Mouse (Mus musculus): Measurements from ENCODE around the gene Ppp1r12a. TPM values are rescaled to one million over a fixed set of nuclear protein-coding genes. Genes with fewer than 3 reads are reported as not detected.

The Ppp1r12a gene
- total and polyA plus RNA-seq, 2 experiments from 2014 or later = 52.0 to 52.3 TPM

DNA sequence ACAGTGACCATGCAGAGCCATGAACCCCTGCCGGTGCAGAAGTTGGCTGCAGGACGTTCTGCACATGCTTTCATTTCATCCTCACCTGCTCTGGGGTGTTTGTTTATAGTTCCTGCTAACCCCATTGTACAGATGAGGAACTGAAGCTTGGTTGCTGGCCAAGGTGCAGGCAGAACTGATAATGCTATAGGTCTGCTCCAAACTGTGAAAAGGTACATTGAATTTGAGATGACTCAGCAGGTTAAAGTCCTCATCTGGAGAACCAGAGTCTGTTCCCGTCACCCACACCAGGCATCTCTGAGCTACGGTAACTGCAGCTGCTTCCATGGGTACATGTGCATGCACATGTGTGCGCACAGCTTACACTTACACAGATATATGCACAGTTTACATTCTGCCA, 62.4 kb downstream of the Ppp1r12a start:
- no peak for ATAC-seq
- Histone ChIP-seq H3K4me3 (ENCODE audit: low read length) (no peak overlapping the region), H3K4me1 (ENCODE audit: insufficient read depth, low read length) (no peaks in the 10 kb centered on the region; the same call in 1 of the 2 replicates), H3K9ac (replicated peaks; ENCODE audit: low read length) (no peak overlapping the region), H3K4me2 (ENCODE audit: low read depth, low read length) (no peak overlapping the region), H3K9me3 (ENCODE audit: low read length) (no peaks in the 10 kb centered on the region), H3K36me3 (ENCODE audit: insufficient read depth, low read length) (no peaks in the 10 kb centered on the region), H3K27ac (no peak overlapping the region), H3K27me3 (ENCODE audit: insufficient read depth, low read length) (no peaks in the 10 kb centered on the region)
- DNase-seq (ENCODE audit: low spot score) = no peak
- no peak for TF ChIP-seq CTCF (IDR thresholded peaks at IDR 0.05; ENCODE audit: low read depth)
- 92% methylated on average over 5 of the region's 5 CpGs for WGBS

DNA sequence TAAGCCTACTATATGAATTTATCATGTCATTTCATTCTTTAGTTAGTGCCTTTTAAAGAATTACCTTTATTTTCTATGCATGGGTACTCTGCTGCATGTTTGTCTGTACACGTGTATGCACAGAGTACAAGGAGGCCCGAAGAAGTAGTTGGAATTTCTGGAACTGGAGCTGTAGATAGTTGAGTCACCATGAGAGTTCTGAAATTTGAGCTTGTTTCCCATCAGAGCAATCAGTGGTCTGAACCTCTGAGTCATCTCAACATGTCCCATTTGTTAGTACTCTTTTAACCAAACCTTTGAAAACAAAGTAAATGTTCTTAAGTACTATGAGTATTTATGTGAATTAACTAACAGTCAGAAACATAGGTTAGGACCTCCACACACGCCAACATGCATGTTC, 75.1 kb downstream of the Ppp1r12a start:
- H3K4me2 ChIP-seq (ENCODE audit: low read depth, low read length) = no peak overlapping the region

DNA sequence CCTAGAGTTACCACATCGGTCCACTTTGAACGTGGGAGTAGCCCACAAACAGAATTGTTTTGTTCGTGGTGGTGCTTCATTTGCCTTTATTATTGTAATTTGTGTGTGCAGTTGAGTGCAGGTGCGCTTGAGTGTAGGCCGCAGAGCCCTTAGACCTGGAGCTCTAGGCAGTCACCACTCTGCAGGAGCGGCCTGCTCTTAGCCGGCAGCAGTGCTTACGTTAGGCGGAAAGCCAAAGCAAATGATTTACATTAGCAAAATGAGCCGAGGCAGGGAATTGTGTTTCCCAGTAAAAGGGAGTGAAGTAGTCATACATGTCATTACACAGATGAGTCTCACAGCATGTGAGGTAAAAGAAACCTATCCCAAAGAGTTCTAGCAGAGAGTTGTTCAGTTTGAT, 77.1 kb downstream of the Ppp1r12a start:
- ATAC-seq (no peak), DNase-seq (ENCODE audit: low spot score) (no peak)
- WGBS = 69% methylated on average over 10 of the region's 10 CpGs

More for the DNA sequence above, 75.1 kb downstream of the Ppp1r12a start:
- DNase-seq (ENCODE audit: low spot score) (no peak), ATAC-seq (no peak)
- H3K9ac ChIP-seq (replicated peaks; ENCODE audit: low read length) = no peak overlapping the region
- no peak for TF ChIP-seq CTCF (IDR thresholded peaks at IDR 0.05; ENCODE audit: low read depth)
- H3K4me3 ChIP-seq (ENCODE audit: low read length) = no peak overlapping the region
- H3K36me3 ChIP-seq (ENCODE audit: insufficient read depth, low read length) = peaks cover 11% of the 10 kb centered on the region; the same call in 1 of the 2 replicates
- WGBS = 98% methylated on average over 3 of the region's 3 CpGs
- H3K9me3 ChIP-seq (ENCODE audit: low read length) = no peaks in the 10 kb centered on the region
- no peaks in the 10 kb centered on the region for H3K27me3 ChIP-seq (ENCODE audit: insufficient read depth, low read length)
- no peak overlapping the region for H3K27ac ChIP-seq
- H3K4me1 ChIP-seq (ENCODE audit: insufficient read depth, low read length) = no peaks in the 10 kb centered on the region

DNA sequence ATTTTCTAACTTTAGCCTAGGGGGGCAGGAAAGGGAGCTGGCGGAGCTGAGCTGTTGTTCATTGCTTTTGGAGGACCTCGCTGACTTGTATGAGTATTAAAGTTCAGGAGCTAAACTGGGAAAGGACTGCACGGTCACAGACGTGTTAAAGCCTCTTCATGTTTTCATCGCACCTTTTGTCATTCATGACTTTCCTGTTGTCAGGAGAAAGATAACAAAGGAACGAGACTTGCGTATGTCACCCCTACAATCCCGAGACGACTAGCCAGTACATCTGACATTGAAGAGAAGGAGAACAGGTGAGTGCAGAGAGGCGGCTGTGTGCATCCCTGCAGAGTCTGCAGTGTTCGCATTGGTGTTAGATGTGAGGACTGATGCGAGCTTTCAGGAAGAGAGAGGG, 88.7 kb downstream of the Ppp1r12a start:
- Histone ChIP-seq H3K27me3 (ENCODE audit: insufficient read depth, low read length) (no peaks in the 10 kb centered on the region), H3K36me3 (ENCODE audit: insufficient read depth, low read length) (peaks cover 31% of the 10 kb centered on the region; the same call in 1 of the 2 replicates), H3K9me3 (ENCODE audit: low read length) (no peaks in the 10 kb centered on the region), H3K4me3 (ENCODE audit: low read length) (no peak overlapping the region), H3K4me1 (ENCODE audit: insufficient read depth, low read length) (no peaks in the 10 kb centered on the region), H3K9ac (replicated peaks; ENCODE audit: low read length) (no peak overlapping the region), H3K27ac (no peak overlapping the region), H3K4me2 (ENCODE audit: low read depth, low read length) (no peak overlapping the region)
- TF ChIP-seq CTCF (IDR thresholded peaks at IDR 0.05; ENCODE audit: low read depth) = no peak
- ATAC-seq = no peak
- DNase-seq (ENCODE audit: low spot score) = no peak
- WGBS = 78% methylated on average over 12 of the region's 12 CpGs

More for the DNA sequence above, 77.1 kb downstream of the Ppp1r12a start:
- TF ChIP-seq CTCF (IDR thresholded peaks at IDR 0.05; ENCODE audit: low read depth) = no peak
- no peak overlapping the region for H3K4me2 ChIP-seq (ENCODE audit: low read depth, low read length)
- peaks cover 7% of the 10 kb centered on the region; the same call in 1 of the 2 replicates for H3K36me3 ChIP-seq (ENCODE audit: insufficient read depth, low read length)
- no peak overlapping the region for H3K27ac ChIP-seq
- H3K27me3 ChIP-seq (ENCODE audit: insufficient read depth, low read length) = no peaks in the 10 kb centered on the region
- no peaks in the 10 kb centered on the region for H3K9me3 ChIP-seq (ENCODE audit: low read length)
- no peak overlapping the region for H3K9ac ChIP-seq (replicated peaks; ENCODE audit: low read length)
- H3K4me1 ChIP-seq (ENCODE audit: insufficient read depth, low read length) = no peaks in the 10 kb centered on the region
- H3K4me3 ChIP-seq (ENCODE audit: low read length) = no peak overlapping the region

DNA sequence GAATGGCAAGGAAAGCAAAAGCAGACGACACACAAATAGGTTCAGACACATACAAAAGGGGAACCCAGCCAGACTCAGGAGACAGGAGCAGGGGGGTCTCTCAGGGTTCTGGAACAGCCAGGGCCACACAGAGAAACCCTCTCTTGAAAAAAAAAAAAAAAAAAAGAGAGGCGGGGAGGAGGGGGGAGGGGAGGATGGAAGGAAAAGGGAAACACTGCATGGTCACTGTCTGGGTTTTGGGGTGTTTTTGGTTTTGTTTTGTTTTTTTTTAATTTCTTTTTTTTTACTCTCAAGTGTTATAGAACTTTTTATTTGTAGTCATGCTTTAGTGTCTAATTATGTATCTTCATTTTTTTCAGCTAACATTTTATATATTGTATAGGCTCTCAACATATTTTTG, 89.2 kb downstream of the Ppp1r12a start:
- Histone ChIP-seq H3K4me1 (ENCODE audit: insufficient read depth, low read length) (no peaks in the 10 kb centered on the region), H3K4me3 (ENCODE audit: low read length) (no peak overlapping the region), H3K9ac (replicated peaks; ENCODE audit: low read length) (no peak overlapping the region), H3K27me3 (ENCODE audit: insufficient read depth, low read length) (no peaks in the 10 kb centered on the region), H3K4me2 (ENCODE audit: low read depth, low read length) (no peak overlapping the region), H3K36me3 (ENCODE audit: insufficient read depth, low read length) (peaks cover 36% of the 10 kb centered on the region; the same call in 1 of the 2 replicates), H3K9me3 (ENCODE audit: low read length) (no peaks in the 10 kb centered on the region), H3K27ac (no peak overlapping the region)
- DNase-seq (ENCODE audit: low spot score) (no peak), ATAC-seq (no peak)
- WGBS = 70% methylated on average over 2 of the region's 2 CpGs
- TF ChIP-seq CTCF (IDR thresholded peaks at IDR 0.05; ENCODE audit: low read depth) = no peak

DNA sequence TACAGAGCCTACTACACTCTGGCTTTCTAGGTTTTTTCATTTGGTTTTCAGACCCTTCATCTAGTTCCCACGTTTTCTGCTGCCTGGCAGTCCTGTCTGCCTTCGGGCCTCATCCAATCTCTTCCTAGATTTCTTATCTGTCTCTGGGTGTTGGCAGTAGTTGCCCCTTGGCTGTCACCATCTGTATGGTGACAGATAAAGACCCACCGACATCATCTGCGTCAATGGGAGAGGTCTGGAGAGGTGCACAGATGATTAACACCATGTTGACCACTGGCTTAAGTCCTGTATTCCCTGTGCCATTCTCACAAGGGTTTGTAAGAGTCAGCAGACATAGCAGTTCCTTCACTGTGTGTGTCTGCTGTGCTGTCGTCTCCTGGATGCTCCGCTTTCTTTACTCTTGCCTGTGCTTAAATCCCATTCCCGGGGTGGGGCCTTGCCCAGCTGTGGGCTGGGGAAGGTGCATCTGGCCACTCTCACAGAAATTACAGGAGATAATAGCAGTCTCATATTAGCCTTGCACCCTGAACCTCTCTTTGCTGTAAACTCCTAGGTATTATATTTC, 93.9 kb downstream of the Ppp1r12a start:
- 92% methylated on average over 7 of the region's 7 CpGs for WGBS

DNA sequence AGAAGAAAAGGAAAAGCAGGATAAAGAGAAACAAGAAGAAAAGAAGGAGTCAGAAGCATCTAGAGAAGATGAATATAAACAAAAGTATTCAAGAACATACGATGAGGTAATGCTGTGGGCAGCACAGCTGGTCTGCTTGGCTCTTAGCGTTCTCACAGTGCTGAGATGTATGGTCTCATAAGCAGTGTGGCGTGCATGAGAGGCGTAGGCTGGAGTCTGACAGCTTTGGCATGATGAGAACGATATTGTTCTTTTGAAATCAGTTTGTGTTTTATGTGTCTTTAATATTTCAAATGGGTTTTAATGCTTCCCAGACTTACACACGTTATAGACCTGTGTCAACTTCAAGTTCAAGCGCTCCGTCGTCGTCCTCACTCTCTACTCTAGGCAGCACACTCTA, 98.9 kb downstream of the Ppp1r12a start:
- Histone ChIP-seq H3K36me3 (ENCODE audit: insufficient read depth, low read length) (peaks cover 29% of the 10 kb centered on the region; the same call in 1 of the 2 replicates), H3K4me2 (ENCODE audit: low read depth, low read length) (no peak overlapping the region), H3K4me3 (ENCODE audit: low read length) (no peak overlapping the region), H3K9ac (replicated peaks; ENCODE audit: low read length) (no peak overlapping the region), H3K9me3 (ENCODE audit: low read length) (no peaks in the 10 kb centered on the region), H3K4me1 (ENCODE audit: insufficient read depth, low read length) (no peaks in the 10 kb centered on the region), H3K27me3 (ENCODE audit: insufficient read depth, low read length) (no peaks in the 10 kb centered on the region), H3K27ac (no peak overlapping the region)
- TF ChIP-seq CTCF (IDR thresholded peaks at IDR 0.05; ENCODE audit: low read depth) = no peak
- WGBS = 93% methylated on average over 10 of the region's 10 CpGs
- ATAC-seq (no peak), DNase-seq (ENCODE audit: low spot score) (no peak)

More for the DNA sequence above, 93.9 kb downstream of the Ppp1r12a start:
- Histone ChIP-seq H3K4me3 (ENCODE audit: low read length) (no peak overlapping the region), H3K36me3 (ENCODE audit: insufficient read depth, low read length) (peaks cover 26% of the 10 kb centered on the region; the same call in 1 of the 2 replicates), H3K9me3 (ENCODE audit: low read length) (no peaks in the 10 kb centered on the region), H3K4me2 (ENCODE audit: low read depth, low read length) (no peak overlapping the region), H3K27me3 (ENCODE audit: insufficient read depth, low read length) (no peaks in the 10 kb centered on the region), H3K9ac (replicated peaks; ENCODE audit: low read length) (no peak overlapping the region), H3K27ac (no peak overlapping the region), H3K4me1 (ENCODE audit: insufficient read depth, low read length) (no peaks in the 10 kb centered on the region)
- DNase-seq (ENCODE audit: low spot score) (no peak), ATAC-seq (no peak)
- TF ChIP-seq CTCF (IDR thresholded peaks at IDR 0.05; ENCODE audit: low read depth) = no peak

Data from hindbrain, postnatal 0 days (tissue).